Mouse (Mus musculus): ENCODE data around the gene 2010106E10Rik.

The 2010106E10Rik gene

DNA sequence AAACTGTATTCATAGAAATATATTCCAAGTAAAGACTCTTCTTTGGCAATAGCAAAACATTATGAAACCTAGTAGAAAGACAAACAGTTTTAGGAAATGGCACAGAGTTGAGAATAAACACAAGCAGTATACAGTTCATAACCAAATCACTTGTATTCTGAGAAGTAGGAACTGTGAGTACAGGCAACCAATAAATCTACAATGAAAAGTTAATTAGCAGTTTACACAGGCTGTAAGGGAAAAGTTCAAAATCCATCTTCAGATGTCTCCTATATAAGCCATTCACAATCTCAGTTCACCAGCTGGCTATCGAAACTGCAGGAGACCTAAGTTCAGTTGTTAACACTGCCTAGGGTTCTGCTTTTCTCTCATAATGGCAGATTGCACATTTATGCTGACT, at the start of gene 2010106E10Rik:
TSS of gene 2010106E10Rik (plus strand) at position 301 of the 400 bp plus-strand sequence.
- no peak for DNase-seq (ENCODE audit: low read depth)

DNA sequence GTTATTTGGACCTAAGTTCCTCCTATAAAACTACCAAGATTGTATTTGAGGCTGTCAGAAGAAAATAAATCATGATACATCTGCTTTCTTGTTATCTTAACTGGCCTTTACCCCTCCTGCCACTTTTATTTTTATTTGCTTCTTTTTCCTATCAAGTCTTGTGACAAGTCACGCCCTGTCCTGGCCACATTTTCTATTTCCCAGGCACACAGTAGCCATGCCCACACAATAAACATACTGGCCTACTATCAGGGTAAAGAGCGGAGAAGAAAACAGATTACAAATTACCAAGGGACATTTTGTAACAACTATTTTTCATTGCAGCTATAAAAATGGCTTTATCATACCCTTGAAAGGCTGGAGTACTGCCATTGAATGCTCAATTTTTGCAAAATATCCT, 10.6 kb downstream of the 2010106E10Rik start:
- no peak for DNase-seq (ENCODE audit: low read depth)

- DNase-seq (ENCODE audit: low read depth): no peak
Observed at GRCm38 (mm10) chrX:112524755-112525154, 29.7 kb downstream of the 2010106E10Rik start.

DNA sequence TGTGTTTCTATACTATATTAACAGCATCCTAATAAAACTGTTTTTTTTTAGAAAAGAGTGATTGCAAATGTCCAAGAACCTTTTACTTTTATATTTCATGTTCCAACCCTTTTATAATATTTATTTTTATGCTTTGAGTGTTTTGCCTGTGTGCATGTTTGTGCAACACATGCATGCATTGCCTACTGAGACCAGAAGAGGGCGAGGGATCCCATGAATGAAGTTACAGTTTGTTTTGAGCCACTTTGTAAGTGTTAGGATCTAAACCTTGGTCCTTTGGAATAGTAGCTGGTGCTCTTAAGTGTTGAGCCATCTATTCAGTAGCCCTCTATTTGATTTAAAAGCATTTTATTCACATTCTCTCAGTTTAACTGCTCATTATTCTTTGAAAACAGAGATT, 48.0 kb downstream of the 2010106E10Rik start:
- DNase-seq (ENCODE audit: low read depth): no peak

DNA sequence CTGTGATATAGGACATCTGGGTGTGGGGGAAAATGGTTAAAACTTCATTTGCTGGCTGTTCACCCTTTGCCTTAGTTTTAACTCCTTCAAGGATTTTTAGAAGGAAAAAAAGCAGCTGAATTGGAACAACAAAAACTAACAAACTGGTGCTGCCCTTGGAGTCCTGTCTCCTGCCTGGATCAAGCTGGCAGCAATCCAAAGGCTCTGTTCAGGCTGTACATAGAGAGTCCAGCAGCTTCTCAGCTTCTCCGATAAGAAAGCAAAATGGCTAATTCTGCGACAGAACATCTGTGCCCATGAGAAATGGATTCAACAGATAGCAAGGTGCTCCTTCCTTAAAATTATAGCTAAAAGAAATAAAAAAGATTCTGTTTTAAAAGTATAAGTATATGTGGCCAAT, 72.6 kb downstream of the 2010106E10Rik start:
- no peak for DNase-seq (ENCODE audit: low read depth)

- no peak for DNase-seq (ENCODE audit: low read depth)
Observed at GRCm38 (mm10) chrX:112600511-112601305, 105.6 kb downstream of the 2010106E10Rik start, which contains the start of gene Zfp711. TSS of gene Zfp711 (plus strand) at chrX:112600526.

DNA sequence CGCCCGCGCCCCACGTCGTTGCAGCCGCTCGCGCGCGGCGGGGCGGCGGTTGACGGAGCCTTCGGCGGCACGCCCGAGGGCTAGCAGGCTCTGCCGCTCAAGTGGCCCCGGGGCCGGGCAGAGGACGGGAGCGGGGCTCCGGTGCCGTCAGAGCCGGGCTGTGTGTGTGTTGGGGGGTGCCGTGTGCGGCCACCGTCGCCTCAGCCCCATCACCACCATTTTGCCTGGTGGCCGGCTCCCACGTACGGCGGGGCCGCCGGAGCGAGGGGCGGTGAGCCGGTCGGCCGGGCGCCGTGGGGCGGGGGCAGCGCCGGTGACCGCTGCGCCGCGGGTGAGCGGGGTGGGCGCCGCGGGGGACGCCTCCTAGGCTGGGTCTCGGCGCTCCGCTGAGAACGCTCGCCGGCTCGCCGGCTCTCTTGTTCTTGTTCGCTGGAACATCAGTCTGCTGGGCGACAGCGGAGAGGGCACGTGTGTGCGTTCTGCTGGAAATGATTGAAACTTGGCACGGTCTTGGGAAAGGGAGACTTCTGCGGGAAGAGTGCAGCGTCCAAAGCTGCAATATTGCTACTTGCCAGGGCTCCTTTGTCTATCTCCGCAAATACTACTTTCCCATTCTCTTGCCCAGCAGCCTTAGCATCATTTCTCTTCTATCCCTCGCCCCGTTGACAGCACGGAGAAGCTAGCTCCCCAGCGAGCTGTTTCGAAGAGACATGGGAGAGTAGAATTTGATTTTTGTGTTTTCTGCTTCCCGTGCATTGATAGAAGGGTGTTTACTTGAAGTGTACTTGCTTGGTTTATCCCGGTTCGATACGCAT, 106.4 kb downstream of the 2010106E10Rik start:
- no peak for DNase-seq (ENCODE audit: low read depth)
